Mouse (Mus musculus) lung, adult 2 months (tissue): ENCODE data around the gene Camkmt.

Experiments
- CTCF ChIP-seq: fragments of 200-500 bp; IDR thresholded peaks from 2 replicates; pipeline ENCODE4 v1.5.1; 2011; ENCODE audit warnings: mild to moderate bottlenecking, low read length, control low read depth; ENCODE audit not compliant: insufficient read depth
- POLR2A ChIP-seq: fragments of 200-500 bp; IDR thresholded peaks from 2 replicates; pipeline ENCODE4 v1.6.1; 2011; ENCODE audit warnings: low read depth, mild to moderate bottlenecking, control low read depth, low read length, borderline replicate concordance; ENCODE audit errors: extremely low read depth

- no peak for TF ChIP-seq CTCF
- TF ChIP-seq POLR2A: no peak
Measured at GRCm38 (mm10) chr17:85361006-85361405, 270.7 kb downstream of the Camkmt start.
